Mouse (Mus musculus) midbrain, embryonic 12.5 days (tissue): Measurements from ENCODE around the gene Hlcs. TPM values are rescaled to one million over a fixed set of nuclear protein-coding genes. Genes with fewer than 3 reads are reported as not detected.
A peak's percentile ranks its signal among the peaks of the same experiment; 100 is the strongest.

ENCODE experiments used
- ATAC-seq: fragments of 200-750 bp; cut with Nextera tagmentation; 2 replicates; pipeline ENCODE4 v1.8.0; 2017; ENCODE audit warnings: low read depth, moderate TSS enrichment, moderate library complexity; ENCODE audit not compliant: low FRiP score
- H3K27ac ChIP-seq: fragments of 300-500 bp; sonication (generic); replicated peaks from 2 replicates; pipeline ENCODE4 v1.5.1; 2016; ENCODE audit warnings: mild to moderate bottlenecking
- H3K27me3 ChIP-seq: fragments of 300-500 bp; sonication (generic); 2 replicates; pipeline ENCODE4 v1.6.1; 2016; ENCODE audit warnings: mild to moderate bottlenecking
- H3K36me3 ChIP-seq: fragments of 300-500 bp; sonication (generic); 2 replicates; pipeline ENCODE4 v1.6.1; 2016
- H3K4me1 ChIP-seq: fragments of 300-500 bp; sonication (generic); 2 replicates; pipeline ENCODE4 v1.6.1; 2016
- H3K4me2 ChIP-seq: fragments of 300-500 bp; sonication (generic); replicated peaks from 2 replicates; pipeline ENCODE4 v1.6.1; 2016; ENCODE audit warnings: mild to moderate bottlenecking, moderate library complexity
- H3K4me3 ChIP-seq: fragments of 300-500 bp; sonication (generic); 2 replicates; pipeline ENCODE4 v1.5.1; 2016; ENCODE audit warnings: mild to moderate bottlenecking
- H3K9ac ChIP-seq: fragments of 300-500 bp; sonication (generic); replicated peaks from 2 replicates; pipeline ENCODE4 v1.6.1; 2016; ENCODE audit warnings: mild to moderate bottlenecking, moderate library complexity
- H3K9me3 ChIP-seq: fragments of 300-500 bp; sonication (generic); 2 replicates; pipeline ENCODE4 v1.6.1; 2016; ENCODE audit warnings: mild to moderate bottlenecking
- WGBS: fragments of 180-500 bp; shearing (Covaris S2); methylation state at CpG from one replicate; pipeline ENCODE4 v1.1.7; 2016; 5-methylcytosine and 5-hydroxymethylcytosine counted together
- polyA plus RNA-seq: library from polyadenylated mRNA; unstranded; fragments of >200 nt; fragmentation: Nextera tagmentation; extraction: Ambion mirVana; gene quantifications from 2 replicates; pipeline ENCODE4 v1.2.1, GENCODE M21; 2016

Hlcs gene
- 12.6 and 13.3 TPM in 2 replicates for polyA plus RNA-seq

DNA sequence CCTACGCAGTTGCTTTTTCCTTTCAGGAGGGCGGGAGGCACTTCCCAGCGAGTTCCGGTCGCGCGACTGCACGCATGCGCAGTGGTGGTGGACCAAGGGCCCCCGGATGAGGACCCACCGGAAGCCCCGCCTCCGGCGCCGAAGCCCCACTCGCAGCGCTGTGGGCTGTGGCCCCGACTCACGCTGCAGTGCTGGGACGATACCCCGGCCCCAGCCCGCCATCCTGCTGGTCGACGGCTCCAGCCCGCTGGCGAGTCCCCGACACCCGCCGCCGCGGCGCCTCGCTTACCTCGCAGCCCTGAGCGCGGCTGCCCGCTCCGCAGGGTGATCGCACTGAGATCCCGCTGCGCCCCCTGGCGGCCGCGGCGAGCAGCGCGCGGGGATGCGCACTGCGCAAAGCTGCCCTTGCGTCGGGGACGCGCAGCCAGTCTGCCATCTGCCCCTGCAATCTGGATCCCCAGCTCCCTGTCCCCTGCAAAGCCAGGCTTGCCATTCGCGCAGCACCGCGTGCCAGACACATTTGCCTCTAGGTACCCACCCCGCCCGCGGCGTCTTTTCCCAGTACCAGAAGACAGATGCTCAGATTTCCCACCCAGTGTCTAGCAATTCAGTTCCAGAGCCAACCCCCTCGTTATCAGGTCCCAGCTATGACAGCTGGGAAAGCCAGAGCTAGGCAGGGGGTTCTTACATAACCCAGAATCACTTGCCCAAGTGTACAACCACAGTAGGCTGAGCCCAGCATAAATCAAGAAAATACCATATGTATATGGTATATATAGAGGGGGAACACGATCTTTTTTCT, at the start of gene Hlcs:
Gene Hlcs (minus strand): TSS at position 343 of the 802 bp plus-strand sequence.
- Histone ChIP-seq H3K27ac (peak within 1 kb of the TSS; percentile 99), H3K4me3 (peak within 1 kb of the TSS; percentile 69), H3K9me3 (no peaks in the 10 kb centered on the region), H3K4me1 (peaks cover 15% of the 10 kb centered on the region), H3K36me3 (no peaks in the 10 kb centered on the region), H3K9ac (peak within 1 kb of the TSS; percentile 89), H3K4me2 (peak within 1 kb of the TSS; percentile 61), H3K27me3 (peaks cover 8% of the 10 kb centered on the region; the same call in 1 of the 2 replicates)
- WGBS, result under 1% methylated on average over 64 of the region's 64 CpGs
- peak; percentile 87 for ATAC-seq

DNA sequence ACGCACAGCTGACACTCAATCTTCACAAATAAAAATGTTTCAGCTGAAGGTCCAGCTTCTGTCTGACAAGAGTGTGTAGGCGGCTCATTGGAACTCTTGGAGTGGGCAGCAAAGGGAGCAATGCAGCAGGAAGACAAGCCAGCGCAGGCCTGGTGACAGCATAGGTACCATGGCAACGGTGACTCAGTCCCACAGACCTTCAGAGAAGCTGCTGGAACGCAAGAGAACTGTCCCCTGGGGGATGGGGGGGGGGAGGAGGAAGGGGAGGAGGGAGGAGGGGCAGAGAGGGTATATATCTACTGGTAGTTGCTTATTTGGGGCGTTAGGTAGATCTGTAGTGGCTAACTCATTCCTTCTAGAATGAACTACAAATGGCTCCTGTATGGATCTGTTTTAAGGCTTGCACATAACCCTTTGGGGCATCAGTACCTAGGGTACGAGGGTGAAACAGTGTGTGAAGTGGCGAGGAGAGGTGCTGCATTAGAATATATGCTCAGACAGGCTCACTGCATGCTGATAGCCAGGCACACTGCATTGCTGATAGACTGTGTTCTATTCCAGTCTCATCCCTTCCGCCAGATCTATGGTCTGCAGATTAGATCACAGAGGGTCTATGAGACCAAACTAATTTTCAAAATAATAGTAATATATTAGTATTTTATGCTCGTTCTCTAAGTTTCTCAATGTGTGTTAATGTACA, 49.0 kb upstream of the Hlcs start:
- H3K27me3 ChIP-seq, result no peaks in the 10 kb centered on the region
- no peak overlapping the region for H3K4me2 ChIP-seq
- H3K9ac ChIP-seq, result 0 out of 2 replicates have a peak overlapping the region, but pooled peaks have one; percentile 15
- peak; percentile 49; the same call in 1 of the 2 replicates for ATAC-seq
- H3K36me3 ChIP-seq, result peaks cover 8% of the 10 kb centered on the region; the same call in 1 of the 2 replicates
- H3K4me3 ChIP-seq, result no peak overlapping the region
- 46% methylated on average over 10 of the region's 10 CpGs for WGBS
- 0 out of 2 replicates have a peak overlapping the region, but pooled peaks have one; percentile 17 for H3K27ac ChIP-seq
- H3K9me3 ChIP-seq, result no peaks in the 10 kb centered on the region
- peaks cover 6% of the 10 kb centered on the region for H3K4me1 ChIP-seq

DNA sequence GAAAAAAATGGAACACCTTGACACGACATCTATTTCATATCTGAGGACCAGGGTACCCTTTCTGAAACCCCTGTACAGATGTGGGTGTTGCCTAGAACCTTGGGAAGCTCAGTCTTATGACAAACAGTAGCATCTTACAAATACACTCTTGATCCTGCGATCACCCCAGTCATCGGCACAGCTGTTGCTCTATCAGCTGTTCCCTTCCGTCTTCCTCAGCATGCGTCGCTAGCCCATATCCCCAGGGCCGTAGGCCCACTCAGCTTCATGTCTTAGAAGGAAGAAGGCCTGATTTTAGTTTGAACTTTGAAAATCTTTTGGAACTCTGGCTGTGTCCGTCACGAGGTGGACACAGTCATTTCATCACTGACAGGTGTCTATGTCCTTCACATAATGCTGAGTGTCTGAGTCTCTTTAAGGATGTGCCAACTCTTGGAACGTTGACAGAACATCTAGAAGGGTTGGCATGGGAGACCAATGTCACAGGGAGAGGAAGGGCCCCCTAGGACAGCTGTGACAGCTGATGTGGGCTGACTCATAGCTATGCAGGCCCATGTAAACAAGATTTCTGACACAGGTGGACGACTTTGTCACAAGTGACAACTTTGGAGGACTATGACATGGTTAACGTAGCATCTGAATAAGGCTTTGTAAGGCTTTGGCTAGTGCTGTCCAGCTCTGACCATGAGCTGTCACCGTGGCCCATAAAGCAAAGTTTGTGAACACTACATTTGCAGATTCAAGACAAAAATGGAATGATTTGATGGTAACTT, 47.4 kb upstream of the Hlcs start:
- no peak overlapping the region for H3K27ac ChIP-seq
- H3K4me2 ChIP-seq, result no peak overlapping the region
- no peaks in the 10 kb centered on the region for H3K9me3 ChIP-seq
- H3K36me3 ChIP-seq, result peaks cover 8% of the 10 kb centered on the region; the same call in 1 of the 2 replicates
- no peak overlapping the region for H3K4me3 ChIP-seq
- 91% methylated on average over 13 of the region's 13 CpGs for WGBS
- no peak for ATAC-seq
- no peak overlapping the region for H3K9ac ChIP-seq
- no peaks in the 10 kb centered on the region for H3K27me3 ChIP-seq
- peaks cover 6% of the 10 kb centered on the region for H3K4me1 ChIP-seq

DNA sequence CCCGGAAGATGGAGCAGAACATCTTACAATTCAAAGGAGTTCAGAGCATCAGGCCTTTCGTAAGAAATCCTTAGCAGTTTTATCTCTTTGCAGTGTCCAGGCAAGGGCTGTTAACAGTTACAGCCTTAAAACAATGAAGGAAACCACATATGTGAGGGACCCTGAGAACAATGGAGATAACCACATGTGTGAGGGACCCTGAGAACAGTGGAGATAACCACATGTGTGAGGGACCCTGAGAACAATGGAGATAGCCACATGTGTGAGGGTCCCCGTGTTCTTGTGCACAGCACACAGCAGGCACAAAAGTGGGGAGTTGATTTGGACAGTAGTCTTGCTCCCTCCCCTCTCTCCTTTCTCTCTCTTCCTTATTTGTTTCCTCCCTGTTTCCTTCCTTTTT, 44.7 kb upstream of the Hlcs start:
- Histone ChIP-seq H3K4me2 (no peak overlapping the region), H3K27ac (no peak overlapping the region), H3K4me1 (peaks cover 12% of the 10 kb centered on the region), H3K9ac (no peak overlapping the region), H3K36me3 (no peaks in the 10 kb centered on the region), H3K27me3 (no peaks in the 10 kb centered on the region), H3K9me3 (no peaks in the 10 kb centered on the region), H3K4me3 (no peak overlapping the region)
- no peak for ATAC-seq
- WGBS, result 89% methylated on average over 3 of the region's 3 CpGs

DNA sequence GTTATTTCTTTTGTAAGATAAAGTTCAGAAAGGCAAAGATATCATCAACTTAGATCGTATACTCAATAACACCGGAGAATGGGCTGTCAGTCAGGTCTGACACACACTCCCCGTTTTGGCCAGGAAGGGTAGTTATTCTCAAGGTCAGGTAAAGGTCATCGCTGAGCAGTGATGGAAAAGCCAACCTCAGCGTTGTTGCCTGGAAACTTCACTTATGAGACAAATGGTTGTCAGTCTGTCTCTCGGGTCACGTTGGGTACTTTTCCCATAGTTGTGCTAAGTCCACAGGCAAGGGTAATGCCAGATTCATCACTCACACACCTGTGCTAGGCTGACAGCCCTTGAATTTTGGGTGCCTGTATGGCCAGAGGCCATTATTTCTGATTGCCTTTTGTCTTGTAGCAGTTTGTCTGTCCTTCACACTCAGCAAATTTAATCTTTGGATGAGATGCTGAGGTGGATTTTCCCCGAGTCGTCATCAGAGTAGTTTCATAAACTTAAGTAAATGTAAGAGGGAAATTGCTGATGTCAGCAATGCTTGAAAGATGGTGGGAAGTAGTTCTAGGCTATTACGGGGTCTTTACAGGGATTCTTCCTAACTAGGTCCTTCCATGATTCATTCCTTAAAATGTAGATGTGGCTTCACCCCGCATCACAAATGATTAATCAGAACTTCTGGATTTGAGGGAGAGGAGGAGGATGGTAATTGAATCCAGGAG, 43.6 kb upstream of the Hlcs start:
- Histone ChIP-seq H3K27ac (no peak overlapping the region), H3K9me3 (no peaks in the 10 kb centered on the region), H3K4me3 (no peak overlapping the region), H3K9ac (no peak overlapping the region), H3K4me2 (no peak overlapping the region), H3K27me3 (no peaks in the 10 kb centered on the region), H3K4me1 (peaks cover 6% of the 10 kb centered on the region), H3K36me3 (no peaks in the 10 kb centered on the region)
- no peak for ATAC-seq
- 89% methylated on average over 11 of the region's 11 CpGs for WGBS

DNA sequence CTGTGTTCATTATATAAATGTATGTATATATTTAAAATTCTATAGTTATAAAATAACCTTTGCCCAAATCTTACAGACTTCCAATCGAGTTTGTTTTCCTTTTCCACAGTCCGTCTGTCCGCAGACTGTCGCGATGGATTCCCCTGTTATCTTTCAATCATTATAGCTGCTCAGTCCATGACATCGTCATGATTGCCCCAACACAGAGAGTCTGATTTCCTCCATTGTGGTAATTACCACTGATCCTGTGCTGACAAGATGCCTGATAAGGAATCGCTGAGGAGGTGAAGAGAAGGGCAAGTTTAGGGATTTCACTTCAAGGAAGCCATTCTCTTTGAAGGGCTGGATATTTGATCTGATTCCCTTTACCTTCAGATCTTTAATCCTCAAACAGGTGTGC, 42.7 kb upstream of the Hlcs start:
- no peaks in the 10 kb centered on the region for H3K9me3 ChIP-seq
- H3K9ac ChIP-seq, result no peak overlapping the region
- H3K4me2 ChIP-seq, result no peak overlapping the region
- ATAC-seq, result no peak
- H3K4me3 ChIP-seq, result no peak overlapping the region
- H3K27me3 ChIP-seq, result no peaks in the 10 kb centered on the region
- peaks cover 5% of the 10 kb centered on the region; the same call in 1 of the 2 replicates for H3K4me1 ChIP-seq
- no peak overlapping the region for H3K27ac ChIP-seq
- WGBS, result 76% methylated on average over 7 of the region's 7 CpGs
- H3K36me3 ChIP-seq, result no peaks in the 10 kb centered on the region

DNA sequence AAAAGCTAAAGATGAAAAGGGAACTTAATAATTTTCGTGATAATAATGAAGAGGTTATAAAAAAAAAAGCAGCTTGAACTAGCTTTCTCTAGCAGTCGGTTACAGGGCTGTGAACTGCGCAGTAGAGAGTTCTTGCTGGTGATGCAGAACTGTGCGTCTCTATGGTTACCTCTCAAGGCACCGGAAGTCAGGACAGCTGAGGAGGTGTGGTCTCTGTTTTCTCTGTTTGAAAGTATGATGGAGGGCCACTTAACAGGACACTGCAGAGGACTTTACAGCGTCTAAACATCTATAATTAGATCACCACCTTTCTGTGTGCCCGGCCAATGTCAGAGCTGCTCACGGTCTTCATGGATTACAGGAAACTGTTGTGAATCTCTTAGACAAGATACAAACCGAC, 41.1 kb upstream of the Hlcs start:
- H3K27ac ChIP-seq, result no peak overlapping the region
- H3K27me3 ChIP-seq, result no peaks in the 10 kb centered on the region
- no peaks in the 10 kb centered on the region for H3K9me3 ChIP-seq
- H3K4me2 ChIP-seq, result no peak overlapping the region
- peaks cover 14% of the 10 kb centered on the region; the same call in 1 of the 2 replicates for H3K4me1 ChIP-seq
- no peak for ATAC-seq
- H3K4me3 ChIP-seq, result no peak overlapping the region
- no peaks in the 10 kb centered on the region for H3K36me3 ChIP-seq
- H3K9ac ChIP-seq, result no peak overlapping the region
- WGBS, result 61% methylated on average over 9 of the region's 9 CpGs

DNA sequence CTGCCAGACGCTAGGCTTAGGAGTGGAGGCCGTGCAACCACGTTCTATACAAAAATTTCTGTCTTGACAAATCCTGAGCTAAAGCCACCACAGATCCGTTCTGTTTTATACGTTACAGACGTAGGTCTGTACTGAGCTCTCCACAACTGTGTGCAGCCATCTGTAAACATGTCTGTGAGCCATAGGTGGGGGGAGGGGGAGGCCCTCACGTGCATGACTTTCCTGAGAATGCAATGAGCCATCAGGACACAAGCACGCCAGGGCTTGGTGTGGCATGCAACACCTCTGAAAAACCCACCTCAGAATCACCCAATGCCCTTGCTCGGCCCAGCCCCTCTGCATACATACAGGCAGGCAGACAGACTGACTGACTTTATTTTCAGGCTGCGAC, 36.9 kb upstream of the Hlcs start:
- WGBS, result 70% methylated on average over 10 of the region's 10 CpGs
- ATAC-seq, result no peak
- no peaks in the 10 kb centered on the region for H3K36me3 ChIP-seq
- H3K4me1 ChIP-seq, result peaks cover 14% of the 10 kb centered on the region; the same call in 1 of the 2 replicates
- no peaks in the 10 kb centered on the region for H3K9me3 ChIP-seq
- no peak overlapping the region for H3K4me2 ChIP-seq
- H3K4me3 ChIP-seq, result no peak overlapping the region
- no peak overlapping the region for H3K27ac ChIP-seq
- no peak overlapping the region for H3K9ac ChIP-seq
- no peaks in the 10 kb centered on the region for H3K27me3 ChIP-seq

DNA sequence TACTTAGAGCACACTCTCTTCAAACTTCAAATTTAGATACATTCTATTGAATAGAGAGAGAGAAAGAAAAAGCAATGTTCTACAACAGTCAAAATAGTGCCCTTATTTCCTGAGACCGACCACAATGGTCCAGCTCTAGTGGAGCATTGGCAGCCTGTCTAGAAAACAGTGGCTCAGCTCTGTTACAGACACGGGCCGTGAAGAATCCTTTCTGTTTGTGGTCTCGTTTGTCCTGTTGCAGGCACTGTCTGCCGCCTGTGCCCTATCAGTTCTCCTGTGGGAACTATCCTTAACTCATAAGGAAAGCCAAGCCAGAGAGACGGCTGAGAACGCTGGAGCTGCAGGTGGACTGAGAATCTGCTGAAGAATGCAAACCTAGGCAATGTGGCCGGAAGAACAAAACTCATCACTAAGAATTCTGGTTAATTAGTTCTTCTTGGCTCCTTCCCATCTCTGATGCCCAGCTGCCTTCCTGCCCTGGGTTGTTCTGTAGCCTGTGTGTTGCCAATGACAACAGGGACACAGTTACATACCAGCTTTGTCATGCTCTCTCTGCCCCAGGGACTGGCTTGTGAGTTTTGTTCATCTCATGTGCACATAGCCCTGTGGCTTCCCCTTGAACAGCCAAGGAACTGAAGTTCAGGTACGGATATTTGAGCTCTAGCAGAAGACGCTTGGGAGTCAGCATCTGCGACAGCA, 36.4 kb upstream of the Hlcs start:
- no peaks in the 10 kb centered on the region for H3K9me3 ChIP-seq
- H3K36me3 ChIP-seq, result no peaks in the 10 kb centered on the region
- peaks cover 14% of the 10 kb centered on the region; the same call in 1 of the 2 replicates for H3K4me1 ChIP-seq
- no peaks in the 10 kb centered on the region for H3K27me3 ChIP-seq
- no peak for ATAC-seq
- no peak overlapping the region for H3K4me3 ChIP-seq
- no peak overlapping the region for H3K4me2 ChIP-seq
- H3K27ac ChIP-seq, result no peak overlapping the region
- WGBS, result 71% methylated on average over 11 of the region's 11 CpGs
- H3K9ac ChIP-seq, result no peak overlapping the region

DNA sequence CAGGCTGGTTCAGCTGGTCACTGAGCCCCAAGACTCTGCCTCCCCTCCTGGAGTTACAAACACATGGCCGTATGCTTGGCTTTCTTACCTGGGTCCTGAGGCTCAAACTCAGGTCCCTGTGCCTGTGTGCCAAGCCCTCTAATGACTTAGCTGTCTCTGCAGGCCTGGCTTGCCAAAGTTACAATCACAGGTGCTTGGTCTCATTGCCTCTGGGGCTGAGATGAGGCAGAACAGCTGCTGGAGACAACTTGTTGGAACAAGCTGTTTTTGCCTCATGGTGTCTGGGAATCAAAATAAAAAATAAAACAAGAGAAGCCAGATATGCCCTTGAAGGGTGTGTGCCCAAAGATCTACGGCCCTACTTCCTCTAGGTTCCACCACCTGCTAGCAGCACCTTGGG, 35.4 kb upstream of the Hlcs start:
- no peak for ATAC-seq

More for the DNA sequence above, 35.4 kb upstream of the Hlcs start:
- H3K4me1 ChIP-seq, result peaks cover 14% of the 10 kb centered on the region; the same call in 1 of the 2 replicates
- no peak overlapping the region for H3K4me2 ChIP-seq
- H3K27ac ChIP-seq, result no peak overlapping the region
- no peaks in the 10 kb centered on the region for H3K9me3 ChIP-seq
- no peaks in the 10 kb centered on the region for H3K36me3 ChIP-seq
- H3K27me3 ChIP-seq, result no peaks in the 10 kb centered on the region
- 90% methylated on average over 2 of the region's 2 CpGs for whole genome bisulfite sequencing
- H3K4me3 ChIP-seq, result no peak overlapping the region
- H3K9ac ChIP-seq, result no peak overlapping the region
